Mouse (Mus musculus) megakaryocyte, embryonic 14.5 days (primary cell): Measurements from ENCODE around the gene Fig4. TPM values are rescaled to one million over a fixed set of nuclear protein-coding genes. Genes with fewer than 3 reads are reported as not detected.

Experiments used
- H3K27me3 ChIP-seq: replicated peaks from 2 replicates; pipeline ENCODE3; 2012; ENCODE audit warnings: inconsistent platforms
- H3K36me3 ChIP-seq: replicated peaks from 2 replicates; pipeline ENCODE3; 2012; ENCODE audit warnings: low read length, inconsistent platforms, mixed read lengths
- H3K4me1 ChIP-seq: 2 replicates; pipeline ENCODE4 v1.6.1; 2012; ENCODE audit warnings: inconsistent platforms
- H3K4me3 ChIP-seq: replicated peaks from 2 replicates; pipeline ENCODE3; 2012; ENCODE audit warnings: moderate library complexity, mild to moderate bottlenecking, inconsistent platforms
- H3K9me3 ChIP-seq: 2 replicates; pipeline ENCODE4 v1.6.1; 2012; ENCODE audit warnings: inconsistent platforms
- FLI1 ChIP-seq: IDR thresholded peaks from 2 replicates; pipeline ENCODE4 v1.6.1; 2012; ENCODE audit warnings: low read length, inconsistent platforms, mixed read lengths
- GATA1 ChIP-seq: IDR thresholded peaks from 3 replicates; pipeline ENCODE4 v1.6.1; 2012; ENCODE audit warnings: mixed read lengths, low read length, inconsistent platforms, borderline replicate concordance
- polyA plus RNA-seq: library from polyadenylated mRNA; stranded (reverse); fragments of >175 nt; gene quantifications from 2 replicates; pipeline ENCODE4 v1.2.3, GENCODE M21; 2012; ENCODE audit warnings: low replicate concordance; ENCODE audit not compliant: insufficient read depth

Fig4 gene
- polyA plus RNA-seq, 1 experiment: 1.5 TPM

DNA sequence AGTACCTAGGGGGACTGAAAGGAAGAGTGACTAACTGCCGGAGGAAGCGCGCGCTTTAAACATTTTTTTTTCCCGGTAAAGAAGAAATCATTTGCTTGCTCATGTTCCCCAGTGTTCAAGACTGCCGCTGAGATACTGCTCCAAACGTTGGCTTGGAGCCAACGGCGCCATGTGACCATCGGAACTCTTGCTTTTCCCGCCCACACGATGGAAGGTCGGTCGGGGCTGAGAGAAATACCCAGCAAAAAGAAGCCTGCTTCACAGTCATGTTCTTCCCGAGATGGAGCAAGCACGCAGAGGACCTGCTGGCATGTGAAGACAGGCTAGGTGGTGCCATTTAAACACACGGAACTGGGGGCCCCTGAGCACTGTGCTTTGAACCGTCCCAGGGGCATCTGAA, 151.6 kb downstream of the Fig4 start:
- Histone ChIP-seq H3K27me3 (peaks cover 6% of the 10 kb centered on the region), H3K9me3 (no peaks in the 10 kb centered on the region), H3K36me3 (no peaks in the 10 kb centered on the region), H3K4me3 (no peak overlapping the region), H3K4me1 (no peaks in the 10 kb centered on the region)
- TF ChIP-seq FLI1 (no peak), GATA1 (no peak)

DNA sequence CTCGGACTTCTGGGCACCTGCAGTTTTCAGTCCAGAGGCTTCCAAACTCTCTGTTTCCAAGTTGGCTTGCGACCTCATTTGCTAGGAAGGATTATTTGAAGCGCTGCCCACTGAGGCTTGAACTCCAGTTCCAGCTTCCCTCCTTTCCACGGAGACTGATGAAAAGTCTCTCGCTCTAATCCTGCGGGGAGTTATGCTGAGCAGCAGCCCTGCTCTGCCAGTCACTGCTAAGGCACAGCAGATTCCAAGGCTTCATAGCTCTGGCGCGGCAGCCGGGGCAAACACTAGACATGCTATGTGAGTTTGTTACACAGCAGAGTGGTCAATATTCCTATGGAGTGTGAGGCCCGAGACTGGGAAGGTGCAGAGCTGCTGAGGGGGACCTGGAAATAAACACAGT, 152.0 kb downstream of the Fig4 start:
- Histone ChIP-seq H3K27me3 (peaks cover 7% of the 10 kb centered on the region), H3K4me1 (no peaks in the 10 kb centered on the region), H3K36me3 (no peaks in the 10 kb centered on the region), H3K4me3 (no peak overlapping the region), H3K9me3 (no peaks in the 10 kb centered on the region)
- TF ChIP-seq GATA1 (no peak), FLI1 (no peak)

DNA sequence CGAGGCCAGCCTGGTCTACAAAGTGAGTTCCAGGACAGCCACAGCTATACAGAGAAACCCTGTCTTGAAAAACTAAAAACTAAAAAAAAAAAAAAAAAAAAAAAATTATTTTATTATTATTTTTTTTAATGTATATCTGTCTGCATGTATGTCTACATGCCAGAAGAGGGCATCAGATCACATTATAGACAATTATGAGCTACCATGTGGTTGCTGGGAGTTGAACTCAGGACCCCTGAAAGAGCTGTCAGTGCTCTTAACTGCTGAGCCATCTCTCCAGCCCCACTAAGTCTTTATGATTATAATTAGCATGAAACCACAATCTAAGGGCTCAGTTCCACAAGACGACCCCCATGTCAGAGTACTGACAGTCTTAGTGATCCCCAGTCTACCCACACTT, 152.6 kb downstream of the Fig4 start:
- H3K4me3 ChIP-seq: no peak overlapping the region
- H3K9me3 ChIP-seq: no peaks in the 10 kb centered on the region
- H3K4me1 ChIP-seq: no peaks in the 10 kb centered on the region
- H3K36me3 ChIP-seq: no peaks in the 10 kb centered on the region
- H3K27me3 ChIP-seq: peaks cover 7% of the 10 kb centered on the region
- TF ChIP-seq FLI1: no peak
- no peak for TF ChIP-seq GATA1

- Histone ChIP-seq H3K9me3 (no peaks in the 10 kb centered on the region), H3K36me3 (no peaks in the 10 kb centered on the region), H3K4me1 (no peaks in the 10 kb centered on the region), H3K27me3 (peaks cover 7% of the 10 kb centered on the region), H3K4me3 (no peak overlapping the region)
- TF ChIP-seq FLI1: no peak
- TF ChIP-seq GATA1: no peak
These were observed 153.8 kb downstream of the Fig4 start for GRCm38 (mm10) chr10:41149307-41149706.

GRCm38 (mm10) chr10:41146141-41146540, 156.9 kb downstream of the Fig4 start:
- H3K27me3 ChIP-seq: peaks cover 5% of the 10 kb centered on the region
- H3K36me3 ChIP-seq: no peaks in the 10 kb centered on the region
- H3K4me3 ChIP-seq: no peak overlapping the region
- no peaks in the 10 kb centered on the region for H3K9me3 ChIP-seq
- H3K4me1 ChIP-seq: no peaks in the 10 kb centered on the region
- TF ChIP-seq FLI1 (no peak), GATA1 (no peak)

Other genes starting within 250 kb of the Fig4 start
- not detected in 2 replicates for gene Gpr6, start 231.0 kb downstream of the Fig4 start, polyA plus RNA-seq
- not detected in 2 replicates for gene Ak9, start 720 bp upstream of the Fig4 start, polyA plus RNA-seq
- 2.4 and 3.3 TPM in 2 replicates for gene Zbtb24, start 147.1 kb upstream of the Fig4 start, polyA plus RNA-seq
- gene Mical1, start 173.1 kb upstream of the Fig4 start, polyA plus RNA-seq: 4.7 and 17.3 TPM in 2 replicates
- 9.3 and 13.7 TPM in 2 replicates for gene Smpd2, start 187.1 kb upstream of the Fig4 start, polyA plus RNA-seq
- not detected in 2 replicates for gene Ppil6, start 187.2 kb upstream of the Fig4 start, polyA plus RNA-seq
- gene Cd164, start 216.2 kb upstream of the Fig4 start, polyA plus RNA-seq: 56.7 and 184 TPM in 2 replicates